Mouse (Mus musculus) hindbrain, embryonic 12.5 days (tissue): ENCODE data around the gene Cul9. TPM values are rescaled to one million over a fixed set of nuclear protein-coding genes. Genes with fewer than 3 reads are reported as not detected.

ENCODE experiments used
- ATAC-seq: fragments of 200-750 bp; cut with Nextera tagmentation; 2 replicates; pipeline ENCODE4 v1.8.0; 2017; ENCODE audit warnings: moderate TSS enrichment; ENCODE audit not compliant: low FRiP score
- H3K27ac ChIP-seq: fragments of 300-500 bp; sonication (generic); 2 replicates; pipeline ENCODE4 v1.5.1; 2016; ENCODE audit warnings: mild to moderate bottlenecking
- H3K27me3 ChIP-seq: fragments of 300-500 bp; sonication (generic); 2 replicates; pipeline ENCODE4 v1.6.1; 2016; ENCODE audit warnings: mild to moderate bottlenecking
- H3K36me3 ChIP-seq: fragments of 300-500 bp; sonication (generic); 2 replicates; pipeline ENCODE4 v1.6.1; 2016; ENCODE audit warnings: mild to moderate bottlenecking
- H3K4me1 ChIP-seq: fragments of 300-500 bp; sonication (generic); 2 replicates; pipeline ENCODE4 v1.6.1; 2016
- H3K4me2 ChIP-seq: fragments of 300-500 bp; sonication (generic); replicated peaks from 2 replicates; pipeline ENCODE4 v1.6.1; 2016; ENCODE audit warnings: mild to moderate bottlenecking
- H3K4me3 ChIP-seq: fragments of 300-500 bp; sonication (generic); 2 replicates; pipeline ENCODE4 v1.5.1; 2016; ENCODE audit warnings: mild to moderate bottlenecking
- H3K9ac ChIP-seq: fragments of 300-500 bp; sonication (generic); 2 replicates; pipeline ENCODE4 v1.6.1; 2016; ENCODE audit warnings: mild to moderate bottlenecking, moderate library complexity
- H3K9me3 ChIP-seq: fragments of 300-500 bp; sonication (generic); replicated peaks from 2 replicates; pipeline ENCODE4 v1.6.1; 2016; ENCODE audit warnings: mild to moderate bottlenecking
- WGBS: fragments of 180-500 bp; shearing (Covaris S2); methylation state at CpG from one replicate; pipeline ENCODE4 v1.1.7; 2016; 5-methylcytosine and 5-hydroxymethylcytosine counted together
- polyA plus RNA-seq: library from polyadenylated mRNA; unstranded; fragments of >200 nt; fragmentation: Nextera tagmentation; extraction: Ambion mirVana; gene quantifications from 2 replicates; pipeline ENCODE4 v1.2.1, GENCODE M21; 2016

The Cul9 gene
- 14.1 and 14.9 TPM in 2 replicates for polyA plus RNA-seq

DNA sequence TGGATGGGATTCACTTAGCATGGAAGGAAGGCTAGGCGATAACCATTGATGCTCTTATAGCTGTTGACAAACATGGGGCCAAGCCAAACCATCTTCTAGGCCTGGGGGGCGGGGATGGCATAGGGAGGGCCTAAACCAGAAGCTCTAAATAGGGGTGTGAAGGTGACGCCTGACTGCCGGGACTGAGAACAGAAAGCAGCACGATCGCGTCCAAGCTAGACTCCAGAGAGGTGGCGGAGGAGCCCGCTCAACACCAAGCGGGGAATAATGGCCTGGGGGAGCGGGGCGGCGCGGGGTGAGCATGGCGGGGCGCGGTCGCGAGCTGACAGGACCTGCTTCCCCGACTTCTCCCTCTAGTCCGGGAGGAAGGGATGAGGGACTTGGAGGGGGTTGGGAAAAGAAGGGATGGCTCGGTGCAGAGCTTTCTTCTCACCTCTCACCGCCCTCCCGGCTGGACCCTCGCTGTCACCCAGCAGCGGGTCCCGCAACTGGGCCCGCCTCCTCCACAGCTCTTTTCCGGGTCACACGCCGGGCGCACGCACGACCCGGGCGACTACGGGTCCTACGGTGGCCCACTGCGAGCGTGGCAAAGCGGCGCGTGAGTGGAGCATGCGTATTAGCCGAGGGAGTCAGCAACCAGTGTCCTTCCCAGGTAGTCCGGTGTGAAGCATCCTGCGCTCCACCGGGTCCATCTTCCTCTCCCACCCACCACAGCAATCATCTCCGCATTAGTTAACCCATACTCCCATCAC lies at the start of gene Cul9:
Gene Cul9, minus strand, starts transcription at position 576 of the 752 bp plus-strand sequence.
- Histone ChIP-seq H3K27ac (no peak within 1 kb of the TSS), H3K9me3 (no peaks in the 10 kb centered on the region), H3K4me2 (peak within 1 kb of the TSS; percentile 89), H3K4me3 (peak within 1 kb of the TSS; percentile 68), H3K36me3 (peaks cover 39% of the 10 kb centered on the region), H3K4me1 (peaks cover 19% of the 10 kb centered on the region), H3K9ac (peak within 1 kb of the TSS; percentile 87), H3K27me3 (peaks cover 19% of the 10 kb centered on the region)
- ATAC-seq, result peak; percentile 76
- 2% methylated on average over 46 of the region's 49 CpGs for WGBS

DNA sequence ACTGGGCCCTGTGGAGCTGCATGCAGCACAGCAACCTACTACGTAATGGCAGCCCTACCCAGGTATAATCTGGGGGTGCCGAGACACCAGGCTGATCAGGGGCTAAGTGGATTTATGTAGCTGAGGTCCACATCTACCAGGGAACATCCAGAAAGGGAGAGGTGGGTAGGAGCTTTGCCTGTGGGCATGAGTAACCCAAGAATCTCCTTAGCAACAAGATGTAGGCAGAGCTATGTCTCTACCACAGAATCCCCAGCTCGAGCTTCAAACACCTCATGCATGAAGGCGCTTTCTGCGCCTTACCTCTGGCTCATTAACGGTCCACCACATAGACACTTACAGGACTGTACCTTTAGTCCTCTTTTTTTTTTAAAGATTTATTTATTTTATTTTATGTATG lies 49.1 kb upstream of the Cul9 start:
- H3K27me3 ChIP-seq, result no peaks in the 10 kb centered on the region
- H3K27ac ChIP-seq, result peak overlapping the region; percentile 62; the same call in 1 of the 2 replicates
- no peak overlapping the region for H3K4me3 ChIP-seq
- peaks cover 18% of the 10 kb centered on the region for H3K4me1 ChIP-seq
- no peaks in the 10 kb centered on the region for H3K9me3 ChIP-seq
- ATAC-seq, result no peak
- H3K9ac ChIP-seq, result no peak overlapping the region
- no peak overlapping the region for H3K4me2 ChIP-seq
- whole genome bisulfite sequencing, result 80% methylated on average over 6 of the region's 6 CpGs
- H3K36me3 ChIP-seq, result peaks cover 14% of the 10 kb centered on the region

GRCm38 (mm10) chr17:46594606-46595005 lies 48.4 kb upstream of the Cul9 start:
- 57% methylated on average over 9 of the region's 9 CpGs for WGBS
- no peak overlapping the region for H3K9ac ChIP-seq
- no peaks in the 10 kb centered on the region for H3K27me3 ChIP-seq
- H3K9me3 ChIP-seq, result no peaks in the 10 kb centered on the region
- H3K36me3 ChIP-seq, result peaks cover 21% of the 10 kb centered on the region
- H3K27ac ChIP-seq, result peak overlapping the region; percentile 62
- no peak overlapping the region for H3K4me2 ChIP-seq
- peaks cover 18% of the 10 kb centered on the region for H3K4me1 ChIP-seq
- peak; percentile 46; the same call in 1 of the 2 replicates for ATAC-seq
- no peak overlapping the region for H3K4me3 ChIP-seq

DNA sequence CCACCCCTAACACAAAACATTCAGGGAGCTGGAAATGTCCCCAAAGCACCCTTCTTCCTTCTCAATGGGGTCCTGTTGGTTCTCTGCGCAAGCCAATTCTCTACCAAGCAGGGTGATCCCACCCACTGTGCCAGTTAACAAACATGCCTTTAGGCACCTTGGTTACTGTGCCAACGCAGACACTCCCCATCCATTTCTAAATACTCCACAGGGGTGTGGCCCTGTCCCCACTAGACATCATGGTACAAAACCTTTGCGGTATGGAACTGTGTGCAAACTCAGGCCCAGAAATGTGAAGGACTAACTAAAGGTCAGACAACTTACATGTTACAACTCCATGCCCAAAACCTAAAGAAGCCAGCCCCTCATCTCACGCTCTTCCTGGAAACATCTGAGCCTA lies 46.9 kb upstream of the Cul9 start:
- no peak overlapping the region for H3K27ac ChIP-seq
- peaks cover 18% of the 10 kb centered on the region for H3K4me1 ChIP-seq
- no peak for ATAC-seq
- 91% methylated on average over 4 of the region's 4 CpGs for WGBS
- H3K36me3 ChIP-seq, result peaks cover 33% of the 10 kb centered on the region
- no peak overlapping the region for H3K4me2 ChIP-seq
- no peaks in the 10 kb centered on the region for H3K9me3 ChIP-seq
- no peak overlapping the region for H3K4me3 ChIP-seq
- H3K9ac ChIP-seq, result no peak overlapping the region
- H3K27me3 ChIP-seq, result no peaks in the 10 kb centered on the region

DNA sequence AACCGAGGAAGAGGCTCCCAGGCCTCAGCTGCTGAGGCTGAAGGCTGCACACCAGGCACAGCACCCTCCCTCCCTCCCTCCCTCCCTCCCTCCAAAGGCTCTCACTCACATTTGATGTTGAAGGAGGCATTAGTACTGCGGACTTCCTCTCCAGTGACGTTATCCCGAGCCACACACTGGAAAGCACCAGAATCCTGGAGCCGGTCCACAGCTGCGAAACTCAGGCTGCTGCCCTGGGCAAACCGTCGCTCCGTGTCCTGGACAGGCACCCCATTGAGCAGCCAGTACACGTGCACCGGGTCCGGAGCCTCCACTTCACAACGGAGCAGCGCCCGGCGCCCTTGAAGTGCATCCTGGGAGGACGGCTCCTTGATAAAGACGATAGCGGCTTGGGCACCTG lies 45.2 kb upstream of the Cul9 start:
- Histone ChIP-seq H3K27ac (no peak overlapping the region), H3K4me2 (no peak overlapping the region), H3K4me1 (peaks cover 18% of the 10 kb centered on the region), H3K9me3 (no peaks in the 10 kb centered on the region), H3K4me3 (no peak overlapping the region), H3K36me3 (peaks cover 45% of the 10 kb centered on the region), H3K9ac (no peak overlapping the region), H3K27me3 (no peaks in the 10 kb centered on the region)
- no peak for ATAC-seq
- 87% methylated on average over 19 of the region's 19 CpGs for WGBS

- Histone ChIP-seq H3K4me1 (peaks cover 18% of the 10 kb centered on the region), H3K4me2 (no peak overlapping the region), H3K9me3 (no peaks in the 10 kb centered on the region), H3K27ac (no peak overlapping the region), H3K36me3 (peaks cover 55% of the 10 kb centered on the region), H3K9ac (no peak overlapping the region), H3K4me3 (no peak overlapping the region), H3K27me3 (no peaks in the 10 kb centered on the region)
- WGBS, result 87% methylated on average over 7 of the region's 7 CpGs
- ATAC-seq, result no peak
These were observed 44.3 kb upstream of the Cul9 start for GRCm38 (mm10) chr17:46590439-46590838.

DNA sequence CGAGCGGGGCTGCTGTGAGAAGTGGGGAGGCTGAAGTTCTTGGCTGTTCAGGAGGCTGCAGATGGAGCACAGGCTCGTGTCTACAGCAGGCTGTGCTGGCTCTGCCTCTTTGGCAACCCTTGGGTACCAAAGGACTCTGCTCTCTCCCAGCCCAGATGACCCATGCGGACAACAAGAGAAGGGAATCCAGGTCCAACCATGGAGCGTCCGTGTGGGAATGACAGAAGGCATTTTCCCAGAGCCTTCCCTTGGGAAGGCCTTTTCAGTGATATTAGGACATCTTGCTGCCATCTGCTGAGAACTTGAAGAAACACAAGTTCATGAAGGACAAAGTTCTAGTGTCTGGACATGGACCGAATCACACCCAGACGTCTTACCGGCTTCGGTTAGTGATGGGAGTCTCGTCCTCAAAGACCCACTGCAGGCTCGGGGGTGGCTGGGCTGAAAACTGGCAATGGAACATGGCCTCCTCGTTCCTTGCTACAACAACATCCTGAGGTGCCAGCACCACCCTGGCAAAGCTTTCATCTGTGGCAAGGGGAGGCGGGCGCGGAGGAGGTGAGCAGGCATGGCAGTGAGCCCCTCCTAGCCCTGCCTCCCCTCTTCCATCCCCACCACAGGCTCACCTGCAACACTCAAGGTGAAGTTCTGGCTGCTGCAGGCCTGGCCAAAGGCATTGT lies 43.6 kb upstream of the Cul9 start:
- Histone ChIP-seq H3K27ac (no peak overlapping the region), H3K4me3 (no peak overlapping the region), H3K4me1 (peaks cover 13% of the 10 kb centered on the region), H3K27me3 (no peaks in the 10 kb centered on the region), H3K36me3 (peaks cover 60% of the 10 kb centered on the region), H3K4me2 (no peak overlapping the region), H3K9me3 (no peaks in the 10 kb centered on the region), H3K9ac (no peak overlapping the region)
- ATAC-seq, result no peak
- WGBS, result 89% methylated on average over 16 of the region's 16 CpGs

DNA sequence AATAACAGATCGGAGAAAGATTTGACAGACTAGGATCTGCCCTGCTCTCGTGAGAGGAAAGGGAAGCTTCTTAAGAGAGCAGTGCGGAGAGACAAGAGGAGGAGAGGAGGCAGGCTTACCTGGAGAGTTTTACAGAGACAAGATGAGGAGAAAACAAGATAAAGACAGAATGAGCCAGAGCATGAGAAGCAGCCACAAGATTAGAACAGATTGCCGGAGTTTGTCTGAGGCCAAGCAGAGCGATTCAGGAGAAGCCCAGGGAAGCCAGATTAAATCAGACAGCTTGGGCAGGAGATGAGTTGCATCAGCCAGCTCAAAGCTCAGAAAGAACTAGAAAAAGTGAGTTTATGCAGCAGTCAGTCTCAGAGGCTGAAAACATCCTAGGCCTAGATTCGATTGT lies 42.7 kb upstream of the Cul9 start:
- Histone ChIP-seq H3K27me3 (no peaks in the 10 kb centered on the region), H3K9ac (no peak overlapping the region), H3K9me3 (no peaks in the 10 kb centered on the region), H3K4me1 (0 out of 2 replicates have a peak, but pooled peaks cover 9% of the 10 kb centered on the region), H3K4me3 (no peak overlapping the region), H3K36me3 (peaks cover 66% of the 10 kb centered on the region), H3K27ac (no peak overlapping the region), H3K4me2 (no peak overlapping the region)
- no peak for ATAC-seq
- 97% methylated on average over 6 of the region's 6 CpGs for WGBS

DNA sequence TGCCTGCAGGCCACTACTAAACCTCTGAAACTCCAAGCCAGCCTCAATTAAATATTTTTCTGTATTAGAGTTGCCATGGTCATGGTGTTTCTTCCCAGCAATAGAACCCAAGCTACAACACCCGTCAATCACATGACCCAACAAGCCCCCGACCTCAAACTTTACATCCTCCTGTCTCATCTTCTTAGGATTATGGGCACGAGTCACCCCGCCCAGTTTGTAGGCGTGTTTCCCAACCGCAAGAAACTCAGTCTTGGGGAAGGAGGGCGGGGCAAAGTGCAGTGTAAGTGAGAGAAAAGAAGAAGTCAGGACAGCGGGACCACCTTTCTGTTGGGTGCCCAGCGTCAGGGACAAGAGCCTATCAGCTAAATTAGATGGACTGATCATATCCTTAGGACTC lies 42.0 kb upstream of the Cul9 start:
- Histone ChIP-seq H3K27me3 (no peaks in the 10 kb centered on the region), H3K36me3 (peaks cover 66% of the 10 kb centered on the region), H3K9me3 (no peaks in the 10 kb centered on the region), H3K4me1 (0 out of 2 replicates have a peak, but pooled peaks cover 8% of the 10 kb centered on the region), H3K4me3 (no peak overlapping the region), H3K9ac (no peak overlapping the region), H3K4me2 (no peak overlapping the region), H3K27ac (no peak overlapping the region)
- WGBS, result 86% methylated on average over 9 of the region's 9 CpGs
- no peak for ATAC-seq

DNA sequence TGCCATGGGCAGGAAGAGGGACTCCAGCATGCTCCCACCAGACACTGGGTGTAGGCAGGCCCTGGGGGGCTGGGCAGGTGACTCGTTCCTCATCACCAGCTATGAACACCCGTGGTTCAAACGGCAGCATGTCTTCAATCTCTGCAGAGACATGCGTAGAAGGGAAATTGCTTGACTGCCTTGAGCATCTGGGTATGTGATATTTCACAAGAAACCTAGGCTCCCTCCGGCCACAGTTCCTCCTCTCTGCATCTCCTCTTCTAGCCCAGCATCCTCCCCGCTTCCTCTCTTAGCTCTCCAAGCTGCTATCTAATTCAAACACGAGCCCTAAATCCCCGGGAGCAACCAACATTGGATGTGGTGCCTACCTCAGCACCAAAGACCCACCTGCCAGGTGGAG lies 40.1 kb upstream of the Cul9 start:
- H3K27ac ChIP-seq, result no peak overlapping the region
- H3K4me2 ChIP-seq, result no peak overlapping the region
- 92% methylated on average over 8 of the region's 8 CpGs for WGBS
- no peak overlapping the region for H3K9ac ChIP-seq
- ATAC-seq, result no peak
- H3K27me3 ChIP-seq, result no peaks in the 10 kb centered on the region
- no peak overlapping the region for H3K4me3 ChIP-seq
- H3K9me3 ChIP-seq, result no peaks in the 10 kb centered on the region
- H3K36me3 ChIP-seq, result peaks cover 81% of the 10 kb centered on the region
- H3K4me1 ChIP-seq, result no peaks in the 10 kb centered on the region

DNA sequence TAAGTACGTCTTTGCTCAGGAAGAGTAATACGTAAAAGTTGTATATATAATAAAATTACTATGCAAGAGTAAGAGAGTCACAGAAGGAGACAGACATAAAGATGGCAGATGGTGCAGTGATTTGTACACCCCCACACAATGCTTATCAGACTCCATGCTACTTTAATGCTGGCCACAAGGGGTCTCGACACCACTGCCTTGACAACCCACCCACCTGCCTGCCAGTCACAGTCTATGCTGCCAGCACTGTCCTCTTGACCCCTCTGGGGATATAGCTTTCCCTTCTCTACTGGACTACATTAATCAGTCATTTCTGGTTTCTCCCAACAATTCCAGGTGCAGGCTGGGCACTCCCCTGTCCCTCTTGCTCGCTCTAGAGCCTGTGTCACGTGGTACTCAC lies 32.5 kb upstream of the Cul9 start:
- Histone ChIP-seq H3K4me3 (no peak overlapping the region), H3K9me3 (no peaks in the 10 kb centered on the region), H3K27me3 (no peaks in the 10 kb centered on the region), H3K4me1 (no peaks in the 10 kb centered on the region), H3K36me3 (peaks cover 80% of the 10 kb centered on the region), H3K4me2 (no peak overlapping the region), H3K9ac (no peak overlapping the region), H3K27ac (no peak overlapping the region)
- peak; percentile 61; the same call in 1 of the 2 replicates for ATAC-seq
- 79% methylated on average over 5 of the region's 5 CpGs for WGBS

DNA sequence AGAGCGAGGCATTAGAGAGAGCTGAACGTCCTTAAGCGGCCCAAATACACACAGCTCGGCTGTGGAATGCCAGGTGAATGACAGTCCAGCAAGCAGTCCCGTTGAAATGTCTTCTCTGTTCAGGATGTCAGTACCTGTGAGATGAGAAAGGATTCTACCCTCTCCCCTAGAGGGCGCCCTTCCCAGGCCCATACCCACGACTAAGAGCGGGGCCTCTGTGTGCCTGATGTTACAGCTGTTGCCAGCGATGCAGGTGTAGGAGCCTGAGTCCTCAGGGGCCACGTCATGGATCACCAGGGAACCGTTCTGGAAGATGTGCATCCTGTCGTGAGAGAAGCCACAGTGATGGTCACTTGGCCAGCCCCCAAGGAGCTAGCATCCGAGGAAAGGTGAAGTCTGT lies 29.9 kb upstream of the Cul9 start:
- Histone ChIP-seq H3K4me1 (no peaks in the 10 kb centered on the region), H3K27me3 (no peaks in the 10 kb centered on the region), H3K27ac (no peak overlapping the region), H3K4me2 (no peak overlapping the region), H3K9ac (no peak overlapping the region), H3K36me3 (peaks cover 87% of the 10 kb centered on the region), H3K4me3 (no peak overlapping the region), H3K9me3 (no peaks in the 10 kb centered on the region)
- 90% methylated on average over 13 of the region's 13 CpGs for WGBS
- no peak for ATAC-seq
